Mouse (Mus musculus): ENCODE data around the gene Grn. TPM values are rescaled to one million over a fixed set of nuclear protein-coding genes. Genes with fewer than 3 reads are reported as not detected.
A peak's percentile ranks its signal among the peaks of the same experiment; 100 is the strongest.

Grn gene
- total RNA-seq, 2 experiments from 2014 or later = 181 to 214 TPM

DNA sequence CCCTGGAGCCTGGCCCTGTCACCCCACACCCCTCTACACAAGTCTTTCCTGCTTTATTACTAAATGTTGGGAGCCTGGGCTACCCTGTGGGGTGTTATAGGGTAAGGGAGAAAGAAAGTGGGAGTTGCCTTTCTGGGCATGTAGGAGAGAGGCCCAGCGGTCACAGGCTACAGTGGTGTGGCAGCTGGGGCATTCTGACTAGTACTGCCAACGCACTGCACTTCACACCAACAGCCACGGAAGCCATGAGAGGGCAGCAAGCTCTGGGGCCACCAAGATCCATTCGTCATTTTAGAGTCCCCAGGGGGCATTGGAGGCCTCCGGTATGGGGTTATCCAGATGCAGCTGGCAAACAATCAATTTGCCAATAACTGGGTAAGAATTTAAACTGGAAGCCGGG, 12.0 kb downstream of the Grn start:
- DNase-seq = no peak

- no peak for DNase-seq
These were observed 13.6 kb downstream of the Grn start for GRCm38 (mm10) chr11:102443740-102444139.

- DNase-seq = no peak
These were observed 14.2 kb downstream of the Grn start for GRCm38 (mm10) chr11:102444321-102444720.

DNA sequence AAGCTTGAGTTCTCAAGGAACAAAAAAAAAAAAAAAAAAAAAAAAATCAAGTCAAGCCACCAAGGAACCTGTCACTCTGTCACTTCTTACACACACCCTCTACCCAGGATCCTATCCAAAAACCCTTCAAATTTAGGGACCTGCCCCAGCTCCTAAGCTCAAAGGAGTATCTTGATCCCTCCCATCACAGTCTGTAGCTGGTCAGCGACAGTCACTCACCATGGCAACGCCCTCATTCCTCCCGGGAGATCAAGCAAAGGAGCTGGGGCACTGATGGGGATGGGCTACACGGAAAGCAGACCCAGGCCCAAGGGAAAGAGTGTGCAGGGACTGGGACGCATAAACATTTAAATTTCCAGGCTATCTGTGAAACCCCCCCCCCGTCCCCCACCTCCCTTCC, 14.7 kb downstream of the Grn start:
- no peak for DNase-seq

DNA sequence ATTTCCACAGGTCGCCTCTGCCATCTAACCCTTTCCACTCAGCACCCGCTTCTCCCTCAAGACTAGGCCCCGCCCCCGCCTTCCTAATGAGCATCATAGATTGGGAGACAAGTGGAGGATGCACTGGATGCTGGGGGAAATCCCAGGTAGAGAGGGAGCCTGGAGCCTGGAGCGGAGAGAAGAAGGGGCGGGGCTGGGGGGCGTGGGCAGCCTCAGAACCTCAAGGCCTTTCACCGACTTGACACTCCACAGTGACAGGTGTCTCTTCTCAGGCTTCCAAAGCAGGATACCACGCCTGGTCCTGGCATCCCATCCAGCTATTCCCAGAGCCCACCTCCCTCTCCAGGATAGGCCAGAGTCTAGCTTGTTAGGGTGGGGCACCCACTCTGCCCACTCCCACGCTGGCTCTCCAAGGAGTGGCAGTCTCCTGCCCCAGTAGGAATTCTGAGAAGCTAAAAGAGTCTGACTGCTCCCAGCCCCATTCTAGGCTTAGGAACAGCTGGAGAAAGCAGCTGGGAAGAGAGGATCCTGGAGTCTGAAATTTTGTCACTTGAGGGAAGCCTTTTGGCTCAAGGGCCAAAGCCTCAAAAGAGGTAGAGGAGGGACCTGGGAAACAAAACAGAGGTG, 15.3 kb downstream of the Grn start:
- DNase-seq = no peak

- peak in 1 of 2 experiments; percentile 60 for DNase-seq
These were observed 15.8 kb downstream of the Grn start for GRCm38 (mm10) chr11:102445891-102446361.

DNA sequence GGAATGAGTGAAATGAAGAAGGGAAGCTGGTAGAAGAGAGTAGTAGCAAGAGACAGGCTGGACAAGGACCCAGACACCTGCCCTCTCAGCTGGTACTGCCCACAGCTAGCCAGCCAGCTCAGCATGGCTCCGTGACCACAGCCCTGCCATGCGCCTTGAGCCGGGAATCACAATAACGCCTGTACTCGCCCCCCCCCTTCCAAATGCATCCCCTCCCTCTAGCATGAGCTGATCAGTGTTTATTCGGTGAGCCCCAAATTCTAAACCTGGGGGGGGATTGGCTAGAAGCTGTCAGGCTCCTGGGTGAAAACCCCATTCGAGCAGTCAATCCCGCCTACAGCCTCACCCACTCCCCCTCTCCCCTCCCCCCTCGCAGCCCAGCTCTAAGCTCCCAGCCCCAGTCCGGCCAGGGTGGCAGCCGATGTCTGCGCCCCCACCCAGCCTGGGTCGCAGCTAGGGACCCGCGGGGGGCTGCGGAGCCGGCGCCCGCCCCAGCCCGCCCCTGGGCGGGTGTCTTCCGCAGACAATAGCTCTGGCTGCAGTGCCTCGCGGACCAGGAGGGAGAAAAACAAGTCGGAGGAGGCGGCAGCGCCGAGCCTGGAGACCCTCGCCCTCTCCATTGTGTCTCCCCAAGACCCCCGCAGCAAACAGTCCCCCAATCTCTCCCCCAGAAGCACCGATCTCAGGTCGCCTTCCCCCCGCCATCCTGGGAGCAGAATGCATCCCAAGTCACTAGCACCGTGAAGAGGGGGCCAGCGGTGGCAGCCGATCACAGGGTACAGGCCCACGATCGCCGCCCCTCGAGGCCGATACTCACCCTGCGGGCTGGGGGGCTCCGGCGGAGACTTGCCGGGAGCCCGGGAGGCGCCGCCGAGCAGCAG, 16.7 kb downstream of the Grn start:
- DNase-seq = peak in 1 of 2 experiments; percentile 49

GRCm38 (mm10) chr11:102447497-102447896, 17.4 kb downstream of the Grn start, which contains the start of gene Fam171a2:
Gene Fam171a2, minus strand, starts transcription at chr11:102447682.
- peak; percentile 79 to 90 for DNase-seq

DNA sequence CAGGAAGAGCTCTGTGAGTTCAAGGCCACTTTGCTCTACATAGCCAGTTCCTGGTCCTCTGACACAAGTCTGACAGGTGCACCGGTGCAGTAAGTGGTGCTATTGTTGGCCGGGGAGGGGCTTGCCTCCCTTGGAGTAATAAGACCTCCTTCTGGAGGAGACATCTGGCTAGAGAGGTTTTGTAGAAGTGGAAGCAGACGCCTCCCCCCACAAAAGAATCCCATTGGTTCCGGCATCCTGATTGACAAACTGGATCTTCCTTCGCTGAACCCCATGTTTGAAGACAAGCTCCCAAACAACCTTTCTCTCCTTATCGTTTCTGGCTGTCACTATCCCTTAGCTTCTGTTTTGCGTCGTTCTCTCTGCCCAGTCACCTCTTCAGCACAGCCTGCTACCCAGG, 18.2 kb downstream of the Grn start:
- DNase-seq = no peak

- DNase-seq = no peak
These were observed 19.2 kb downstream of the Grn start for GRCm38 (mm10) chr11:102449043-102450008.

DNA sequence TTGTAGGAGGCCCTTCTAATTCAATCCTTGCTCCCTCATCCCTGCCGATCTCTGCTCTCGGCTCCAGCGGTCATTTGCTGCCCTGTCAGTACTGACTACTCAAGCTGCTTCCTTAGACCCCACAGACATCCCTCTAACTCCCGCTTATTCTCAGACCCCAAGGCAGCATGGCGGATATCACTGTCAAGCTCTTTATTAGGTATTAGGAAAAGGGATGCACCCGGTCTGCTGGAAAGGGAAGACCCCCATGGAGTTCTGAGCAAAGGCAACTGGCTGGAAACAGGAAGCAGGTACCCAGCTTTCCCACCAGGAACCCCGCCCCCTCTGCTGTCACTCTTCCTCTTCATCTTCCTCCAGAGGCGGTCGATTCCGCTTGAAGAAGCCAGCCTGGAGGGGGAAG, 23.0 kb downstream of the Grn start:
- DNase-seq = no peak

- DNase-seq = peak; percentile 84 to 90
These were observed 25.8 kb downstream of the Grn start for GRCm38 (mm10) chr11:102455740-102456396.

DNA sequence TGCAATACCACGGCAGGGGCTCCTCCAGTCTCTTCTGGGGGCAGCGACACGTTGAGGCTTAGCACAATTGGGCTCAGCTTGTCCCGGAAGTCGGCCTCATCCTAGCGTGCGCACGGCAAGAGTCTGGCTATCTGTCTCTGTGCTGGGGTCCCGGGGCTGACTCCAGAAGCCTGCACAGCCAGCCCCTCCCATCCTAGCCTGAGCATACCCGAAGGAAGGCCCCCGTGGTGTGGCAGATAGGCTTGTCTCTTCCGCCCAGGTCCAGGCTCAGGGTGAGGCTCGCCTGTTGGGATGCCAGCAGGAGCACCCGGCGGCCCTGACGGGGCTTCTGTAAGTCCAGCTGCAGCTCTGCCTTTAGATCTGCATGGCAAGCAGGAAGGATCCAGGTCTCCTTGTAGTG, 30.4 kb downstream of the Grn start:
- no peak for DNase-seq

GRCm38 (mm10) chr11:102461764-102462163, 31.6 kb downstream of the Grn start:
- DNase-seq = no peak

DNA sequence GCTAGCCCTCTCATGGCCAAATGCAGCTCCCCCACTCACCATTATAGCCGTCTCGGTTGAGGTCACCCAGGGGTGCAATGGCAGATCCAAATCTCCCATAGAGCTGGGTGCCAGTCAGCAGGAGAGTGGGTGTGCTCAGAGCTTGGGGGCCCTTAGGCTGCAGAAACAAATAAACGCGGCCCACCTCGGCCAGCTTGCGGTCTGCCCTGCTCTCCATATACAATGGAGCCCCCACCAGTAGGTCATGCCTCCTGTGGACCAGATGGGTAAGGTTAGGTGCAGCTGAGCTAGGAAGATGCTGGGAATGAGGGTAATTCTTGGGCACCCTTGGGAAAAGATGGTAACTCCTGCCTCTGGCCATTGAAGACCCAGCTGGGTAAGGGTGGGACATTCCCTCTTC, 34.8 kb downstream of the Grn start:
- no peak for DNase-seq

DNA sequence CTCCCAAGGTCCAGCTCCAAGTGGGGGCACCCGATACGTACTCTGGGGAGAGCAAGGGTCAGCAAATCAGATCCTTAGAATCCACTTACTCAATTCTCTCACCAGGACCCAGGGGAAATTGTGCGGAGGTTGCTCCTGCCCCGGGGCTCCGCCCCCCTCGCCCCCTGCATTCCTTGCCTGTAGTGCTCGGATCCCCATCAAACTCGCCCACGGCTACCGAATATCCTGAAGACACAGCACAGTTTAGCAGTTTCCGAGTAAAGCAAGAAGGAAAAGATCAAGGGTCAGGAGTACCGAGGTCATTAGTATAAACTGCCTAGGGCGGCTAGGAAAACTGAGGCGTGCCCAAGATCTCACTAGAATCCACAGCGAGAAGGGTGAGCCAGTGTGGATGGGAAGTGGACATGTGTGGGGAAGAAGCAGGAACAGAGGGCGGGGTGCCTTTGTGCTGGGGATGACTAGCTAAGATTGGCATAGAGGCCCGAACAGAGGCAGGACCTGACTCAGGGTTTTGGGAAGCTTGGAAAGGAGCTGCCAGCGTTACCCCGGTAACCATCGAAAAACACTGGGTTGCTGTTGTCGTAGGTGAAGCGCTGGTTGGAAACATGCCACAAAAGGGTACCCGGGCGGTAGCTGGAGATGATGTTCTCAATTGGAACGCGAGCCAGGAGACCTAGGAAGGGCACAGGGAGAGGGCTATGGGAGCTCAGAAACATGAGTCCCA, 35.8 kb downstream of the Grn start:
- DNase-seq = peak; percentile 83 to 84

GRCm38 (mm10) chr11:102467041-102467631, 37.0 kb downstream of the Grn start:
- peak; percentile 99 to 100 for DNase-seq

DNA sequence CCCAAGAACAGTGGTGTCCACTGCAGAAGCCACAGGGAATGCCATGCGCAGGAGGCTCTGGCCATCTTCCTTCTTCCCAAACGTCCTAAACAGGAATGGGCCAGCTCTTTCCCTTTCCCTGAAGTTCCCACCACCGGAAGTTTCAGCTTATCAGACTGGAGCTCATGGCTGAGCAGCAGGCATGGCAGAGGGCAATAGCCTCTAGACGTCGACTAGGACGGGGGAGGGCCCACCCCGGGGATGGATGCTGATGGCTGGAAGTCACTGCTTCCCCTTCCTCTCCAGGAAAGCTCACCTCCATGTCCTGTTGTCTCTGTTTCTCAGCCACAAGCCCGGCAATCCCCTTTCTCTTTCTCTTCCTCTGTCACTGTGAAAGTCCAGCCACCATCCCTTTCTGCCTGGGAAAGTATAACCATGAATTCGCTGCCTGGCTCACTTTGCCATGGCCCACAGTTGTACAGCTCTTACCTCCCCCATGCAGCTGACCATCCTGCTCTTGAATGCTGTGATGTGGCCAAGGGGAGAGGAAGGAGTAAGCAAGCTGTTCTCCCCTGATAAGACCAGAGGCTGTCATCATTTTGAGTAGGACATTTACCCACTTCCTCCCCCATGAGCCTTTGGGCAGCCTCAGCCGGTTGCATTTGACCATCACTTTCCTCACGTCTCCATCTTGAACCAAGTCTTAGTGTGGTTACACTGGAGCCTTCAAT, 39.7 kb downstream of the Grn start, which contains the start of gene Itga2b:
TSS of gene Itga2b (minus strand) at position 475 of the 710 bp plus-strand sequence.
- no peak for DNase-seq

- DNase-seq = no peak
These were observed 44.9 kb downstream of the Grn start for GRCm38 (mm10) chr11:102475027-102475426.

GRCm38 (mm10) chr11:102478671-102479070, 48.6 kb downstream of the Grn start:
- no peak for DNase-seq
